25 mouse cellular contexts compared by ENCODE assay signal in genomic region chr3:102120947-102121346, GRCm38 (mm10). TPM values are rescaled to one million over a fixed set of nuclear protein-coding genes. Genes with fewer than 3 reads are reported as not detected.
DNase-seq lines count a peak whose midpoint lies in the region; ATAC-seq and TF ChIP-seq lines count a peak whose summit lies in the region.
"Had no signal": no experiment of that assay in that cellular context is flagged by ENCODE, and none has a peak within 500 bp of the region (broad histone marks: within the 10 kb centered on the region; RNA-seq: fewer than 3 reads in every experiment).

No protein-coding gene starts in this region.

- no peak overlapping the region for H3K4me2 ChIP-seq in heart, postnatal 0 days (ENCODE audit: low read depth, low read length)
- H3K4me2 ChIP-seq in liver, embryonic 15.5 days: peak overlapping the region; percentile 30
- H3K4me2 ChIP-seq: forebrain, embryonic 12.5 days; heart, embryonic 15.5 days had no signal

- H3K4me3 ChIP-seq in heart, postnatal 0 days (ENCODE audit: low read depth, low read length): no peak overlapping the region
- no peak overlapping the region for H3K4me3 ChIP-seq in E14TG2a.4 (replicated peaks; ENCODE audit: low read length)
- H3K4me3 ChIP-seq in liver, embryonic 15.5 days (replicated peaks): no peak overlapping the region
- H3K4me3 ChIP-seq: forebrain, embryonic 12.5 days; heart, embryonic 15.5 days; hindbrain, embryonic 10.5 days; left cerebral cortex, adult 2 months; limb, embryonic 10.5 days had no signal

- no peak for DNase-seq in heart, postnatal 0 days (ENCODE audit: low spot score)
- DNase-seq in heart, postnatal 36 days: no peak
- peak; percentile 54 for DNase-seq in ZHBTc4 (ENCODE audit: low read depth, low spot score)
- DNase-seq in spleen, adult 18-20 months: no peak
- DNase-seq: cerebellum, adult 2 months; cerebellum, postnatal 36 days; gastrocnemius, postnatal 10 days; heart, adult 18-20 months; kidney, adult 18-20 months; kidney, postnatal 25 days; layer of hippocampus, adult 9-11 months; lung, adult 18-20 months; lung, postnatal 36 days; retina, postnatal 1 day had no signal

- peak; percentile 21; the same call in 1 of the 2 replicates for TF ChIP-seq CTCF in heart, postnatal 0 days (IDR thresholded peaks at IDR 0.05; ENCODE audit: low read depth)
- TF ChIP-seq CTCF in E14TG2a.4 (conservative IDR thresholded peaks at IDR 0.05; ENCODE audit: low read length): peak; percentile 42

- H3K9me3 ChIP-seq in heart, postnatal 0 days (replicated peaks; ENCODE audit: control insufficient read depth, low read length): no peaks in the 10 kb centered on the region
- 0 out of 2 replicates have a peak, but pooled peaks cover 5% of the 10 kb centered on the region for H3K9me3 ChIP-seq in E14TG2a.4 (ENCODE audit: low read length)
- H3K9me3 ChIP-seq in liver, embryonic 15.5 days (replicated peaks): no peaks in the 10 kb centered on the region
- H3K9me3 ChIP-seq: forebrain, embryonic 12.5 days; heart, embryonic 15.5 days; hindbrain, embryonic 10.5 days; limb, embryonic 10.5 days had no signal

- intact Hi-C loops in heart, postnatal 36 days (cut with DNase I): loop anchor here (2.0 to 5.0 kb wide), 2 partner anchors 39 to 122 kb away; no protein-coding TSS in a partner anchor

- no peaks in the 10 kb centered on the region for H3K27me3 ChIP-seq in heart, postnatal 0 days (ENCODE audit: control insufficient read depth, insufficient read depth, low read length)
- H3K27me3 ChIP-seq in E14TG2a.4 (ENCODE audit: insufficient read depth, low read length): no peaks in the 10 kb centered on the region
- 0 out of 2 replicates have a peak, but pooled peaks cover 3% of the 10 kb centered on the region for H3K27me3 ChIP-seq in liver, embryonic 15.5 days
- H3K27me3 ChIP-seq: CH12.LX; forebrain, embryonic 12.5 days; heart, embryonic 15.5 days; Patski had no signal

- TF ChIP-seq EP300 in heart, postnatal 0 days (IDR thresholded peaks at IDR 0.05; ENCODE audit: low read depth): no peak

- H3K4me1 ChIP-seq in heart, postnatal 0 days (ENCODE audit: control insufficient read depth, insufficient read depth): no peaks in the 10 kb centered on the region
- peaks cover 19% of the 10 kb centered on the region for H3K4me1 ChIP-seq in E14TG2a.4 (replicated peaks; ENCODE audit: low read depth, low read length)
- H3K4me1 ChIP-seq in liver, embryonic 15.5 days (replicated peaks): peaks cover 13% of the 10 kb centered on the region
- H3K4me1 ChIP-seq: forebrain, embryonic 12.5 days; heart, embryonic 15.5 days; limb, embryonic 10.5 days had no signal

- H3K27ac ChIP-seq in heart, postnatal 0 days (ENCODE audit: low read depth): no peak overlapping the region
- no peak overlapping the region for H3K27ac ChIP-seq in liver, embryonic 15.5 days (replicated peaks)
- H3K27ac ChIP-seq: forebrain, embryonic 12.5 days; heart, embryonic 15.5 days; hindbrain, embryonic 10.5 days; hindbrain, postnatal 0 days; left cerebral cortex, adult 2 months; limb, embryonic 10.5 days had no signal

- no peak for ATAC-seq in heart, postnatal 0 days (ENCODE audit: insufficient read depth, low read depth)
- ATAC-seq in liver, embryonic 15.5 days (ENCODE audit: insufficient read depth): peak; percentile 90
- no peak for ATAC-seq in megakaryocyte-erythroid progenitor cell, adult 5-6 weeks (replicated peaks; ENCODE audit: low FRiP score, low TSS enrichment, poor library complexity, severe bottlenecking)
- ATAC-seq: hindbrain, postnatal 0 days; Patski had no signal

- H3K36me3 ChIP-seq in heart, postnatal 0 days (replicated peaks; ENCODE audit: control insufficient read depth, insufficient read depth, low read length): peaks cover 78% of the 10 kb centered on the region
- H3K36me3 ChIP-seq in E14TG2a.4 (ENCODE audit: insufficient read depth, low read length): no peaks in the 10 kb centered on the region
- H3K36me3 ChIP-seq in liver, embryonic 15.5 days (replicated peaks): no peaks in the 10 kb centered on the region
- H3K36me3 ChIP-seq: forebrain, embryonic 12.5 days; hindbrain, embryonic 10.5 days; limb, embryonic 10.5 days had no signal

- no peak overlapping the region for H3K9ac ChIP-seq in heart, postnatal 0 days (replicated peaks; ENCODE audit: low read depth, low read length)
- H3K9ac ChIP-seq in liver, embryonic 15.5 days: no peak overlapping the region
- H3K9ac ChIP-seq: forebrain, embryonic 12.5 days; heart, embryonic 15.5 days had no signal

RNA-seq across cellular contexts. Expression of gene Casq2, which starts 34.7 kb away (rescaled TPM):
- 836 and 965 TPM in 2 replicates for total RNA-seq in heart, postnatal 0 days (2014; rRNA removed; ENCODE audit: low replicate concordance)
- 809 and 872 TPM in 2 replicates for polyA plus RNA-seq in heart, postnatal 0 days (2015; fragmentation: Nextera tagmentation; extraction: Ambion mirVana)
- total RNA-seq in heart, postnatal 36 days (2021): 1,000 to 10,000 TPM in 1 of 2 experiments, 100 to 1,000 TPM in 1; 876 to 1,038 TPM
- 4.6 and 6.5 TPM in 2 replicates for polyA plus RNA-seq in liver, embryonic 15.5 days (2015; fragmentation: Nextera tagmentation; extraction: Ambion mirVana)
- not detected in 2 replicates for total RNA-seq in megakaryocyte-erythroid progenitor cell, adult 5-6 weeks (2014; fragmentation: Nextera tagmentation)
- not detected in 2 replicates for total RNA-seq in megakaryocyte-erythroid progenitor cell, adult 5-6 weeks (2017)
- total RNA-seq: CH12.LX had no signal

Comparison
In these comparisons a context has a peak if more than half of its experiments do, and no peak if none do; other contexts are left out.
1. RNA of gene Casq2, which starts 34.7 kb away (total RNA-seq): 876 to 1,038 TPM in heart, postnatal 36 days and 836 to 965 TPM in heart, postnatal 0 days; not detected in megakaryocyte-erythroid progenitor cell, adult 5-6 weeks; every median in the first group is over 100 times any median in the second.